Mouse (Mus musculus): ENCODE measurements at regions not wholly inside any gene's neighbourhood (a gene's known extent, or its start where the extent isn't known, plus 50 kb on each side); places are given as distances from the start of the nearest gene placed in this dataset.

- peak; percentile 71 for DNase-seq (ENCODE audit: low read depth, low spot score)
Observed at GRCm38 (mm10) chr5:115790436-115790835, 54.6 kb upstream of the Cit start.
